Mouse (Mus musculus) midbrain, embryonic 15.5 days (tissue): ENCODE measurements at regions not wholly inside any gene's neighbourhood (a gene's known extent, or its start where the extent isn't known, plus 50 kb on each side); places are given as distances from the start of the nearest gene placed in this dataset.

Source experiments
- ATAC-seq: fragments of 200-750 bp; cut with Nextera tagmentation; replicated peaks from 2 replicates; pipeline ENCODE4 v1.8.0; 2017; ENCODE audit warnings: moderate TSS enrichment
- H3K27ac ChIP-seq: fragments of 300-500 bp; sonication (generic); 2 replicates; pipeline ENCODE4 v1.5.1; 2015; ENCODE audit warnings: mild to moderate bottlenecking, inconsistent platforms
- H3K27me3 ChIP-seq: fragments of 300-500 bp; sonication (generic); replicated peaks from 2 replicates; pipeline ENCODE4 v1.6.1; 2015; ENCODE audit warnings: inconsistent platforms
- H3K36me3 ChIP-seq: fragments of 300-500 bp; sonication (generic); replicated peaks from 2 replicates; pipeline ENCODE4 v1.6.1; 2015; ENCODE audit warnings: inconsistent platforms
- H3K4me1 ChIP-seq: fragments of 300-500 bp; sonication (generic); 2 replicates; pipeline ENCODE4 v1.6.1; 2015; ENCODE audit warnings: inconsistent platforms
- H3K4me2 ChIP-seq: fragments of 300-500 bp; sonication (generic); 2 replicates; pipeline ENCODE4 v1.6.1; 2015; ENCODE audit warnings: inconsistent platforms, mild to moderate bottlenecking, moderate library complexity
- H3K4me3 ChIP-seq: fragments of 300-500 bp; sonication (generic); 2 replicates; pipeline ENCODE4 v1.5.1; 2015; ENCODE audit warnings: mild to moderate bottlenecking, inconsistent platforms
- H3K9ac ChIP-seq: fragments of 300-500 bp; sonication (generic); 2 replicates; pipeline ENCODE4 v1.6.1; 2015; ENCODE audit warnings: mild to moderate bottlenecking, inconsistent platforms
- H3K9me3 ChIP-seq: fragments of 300-500 bp; sonication (generic); 2 replicates; pipeline ENCODE4 v1.6.1; 2016; ENCODE audit warnings: inconsistent platforms
- WGBS: fragments of 180-500 bp; shearing (Covaris S2); methylation state at CpG from one replicate; pipeline ENCODE4 v1.1.7; 2015; ENCODE audit warnings: mixed read lengths; 5-methylcytosine and 5-hydroxymethylcytosine counted together

DNA sequence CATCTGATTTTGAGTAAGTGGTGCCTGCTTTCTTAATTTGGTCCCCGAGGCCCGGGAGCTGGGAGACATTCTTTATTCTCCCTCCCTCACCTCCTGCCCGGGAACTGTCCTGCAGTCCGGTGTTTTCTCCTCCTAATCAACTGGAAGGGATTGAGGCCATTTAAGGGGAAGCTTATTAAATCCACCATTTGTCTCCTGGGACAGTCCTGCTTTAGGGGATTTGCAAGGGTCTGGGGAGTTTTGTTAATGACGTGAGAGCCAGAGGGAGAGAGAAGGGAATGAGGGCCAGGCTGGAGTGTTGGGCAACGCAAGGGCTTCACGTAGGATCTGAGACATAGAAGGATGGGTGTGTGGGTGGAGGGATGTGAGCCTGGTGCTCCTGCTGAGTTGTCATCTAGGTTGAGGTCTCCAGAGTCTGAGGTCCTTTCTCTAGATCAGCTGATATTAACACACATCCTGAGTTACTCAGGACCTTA is 444.6 kb downstream of the Cd83 start:
- Histone ChIP-seq H3K4me1 (peaks cover 40% of the 10 kb centered on the region), H3K9ac (no peak overlapping the region), H3K27ac (no peak overlapping the region), H3K9me3 (no peaks in the 10 kb centered on the region), H3K36me3 (no peaks in the 10 kb centered on the region), H3K27me3 (0 out of 2 replicates have a peak, but pooled peaks cover 3% of the 10 kb centered on the region), H3K4me3 (no peak overlapping the region), H3K4me2 (peak overlapping the region; percentile 8; the same call in 1 of the 2 replicates)
- ATAC-seq, result no peak
- 7% methylated on average over 7 of the region's 7 CpGs for WGBS

DNA sequence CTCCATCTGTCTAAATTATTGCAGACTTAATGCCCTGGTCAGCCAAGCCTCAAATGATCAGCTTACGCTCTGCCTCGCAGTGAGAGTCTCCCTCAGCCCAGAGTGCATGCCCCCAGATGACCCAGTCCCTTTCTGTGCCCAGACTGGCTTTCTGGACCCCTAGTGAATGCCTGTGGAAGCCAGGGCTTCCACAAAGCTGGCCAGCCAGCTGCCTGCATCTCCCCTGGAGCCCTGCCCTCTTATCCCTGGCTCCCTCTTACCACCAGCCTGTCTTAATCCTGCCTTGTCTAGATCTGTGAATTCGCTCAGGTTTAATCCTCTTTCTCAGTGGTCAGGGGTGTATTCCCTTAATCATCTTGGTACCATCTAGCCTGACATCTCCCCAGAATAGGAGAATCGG is 446.8 kb downstream of the Cd83 start:
- Histone ChIP-seq H3K27me3 (peaks cover 12% of the 10 kb centered on the region), H3K9ac (no peak overlapping the region), H3K4me1 (peaks cover 40% of the 10 kb centered on the region), H3K27ac (peak overlapping the region; percentile 16; the same call in 1 of the 2 replicates), H3K36me3 (no peaks in the 10 kb centered on the region), H3K9me3 (no peaks in the 10 kb centered on the region), H3K4me3 (no peak overlapping the region), H3K4me2 (no peak overlapping the region)
- ATAC-seq, result 0 out of 2 replicates have a peak, but pooled peaks have one; percentile 19
- WGBS, result 14% methylated on average over 4 of the region's 4 CpGs

- peak; percentile 70 for ATAC-seq
- Histone ChIP-seq H3K4me1 (peaks cover 40% of the 10 kb centered on the region), H3K36me3 (no peaks in the 10 kb centered on the region), H3K27me3 (peaks cover 11% of the 10 kb centered on the region), H3K9ac (no peak overlapping the region), H3K4me2 (peak overlapping the region; percentile 5; the same call in 1 of the 2 replicates), H3K27ac (peak overlapping the region; percentile 16), H3K9me3 (no peaks in the 10 kb centered on the region), H3K4me3 (no peak overlapping the region)
- WGBS, result 10% methylated on average over 18 of the region's 18 CpGs
Measured at GRCm38 (mm10) chr13:44231868-44232715, 447.5 kb downstream of the Cd83 start.

- ATAC-seq, result no peak
- Histone ChIP-seq H3K27ac (no peak overlapping the region), H3K4me3 (no peak overlapping the region), H3K4me2 (peak overlapping the region; percentile 5; the same call in 1 of the 2 replicates), H3K4me1 (peaks cover 40% of the 10 kb centered on the region), H3K27me3 (peaks cover 9% of the 10 kb centered on the region), H3K9ac (no peak overlapping the region), H3K36me3 (no peaks in the 10 kb centered on the region), H3K9me3 (no peaks in the 10 kb centered on the region)
- WGBS, result 33% methylated on average over 6 of the region's 6 CpGs
Measured at GRCm38 (mm10) chr13:44232716-44233051, 448.1 kb downstream of the Cd83 start.

DNA sequence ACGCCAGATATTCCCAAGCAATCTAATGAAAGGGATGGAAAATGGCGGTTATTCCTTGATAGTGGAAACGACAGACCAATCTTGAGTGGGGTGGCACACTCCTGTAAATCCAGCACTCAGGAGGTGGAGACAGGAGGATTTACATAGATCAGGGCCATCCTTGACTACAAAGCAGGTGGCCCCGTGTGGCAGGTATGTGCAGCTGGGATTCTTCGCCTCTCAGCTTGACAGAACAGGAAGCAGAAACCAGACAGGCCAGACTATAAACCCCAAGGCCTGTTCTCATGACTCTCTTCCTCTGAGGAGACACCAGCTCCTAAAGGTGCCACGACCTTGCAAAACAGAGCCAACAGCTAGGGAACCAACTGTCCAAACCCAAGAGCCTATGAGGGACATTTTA is 449.7 kb downstream of the Cd83 start:
- no peak overlapping the region for H3K9ac ChIP-seq
- H3K9me3 ChIP-seq, result no peaks in the 10 kb centered on the region
- no peak overlapping the region for H3K27ac ChIP-seq
- no peak overlapping the region for H3K4me2 ChIP-seq
- no peak overlapping the region for H3K4me3 ChIP-seq
- H3K36me3 ChIP-seq, result no peaks in the 10 kb centered on the region
- ATAC-seq, result no peak
- WGBS, result 89% methylated on average over 6 of the region's 6 CpGs
- H3K27me3 ChIP-seq, result peaks cover 9% of the 10 kb centered on the region
- H3K4me1 ChIP-seq, result peaks cover 27% of the 10 kb centered on the region

- WGBS, result 77% methylated on average over 5 of the region's 5 CpGs
- Histone ChIP-seq H3K4me1 (peaks cover 22% of the 10 kb centered on the region), H3K9me3 (no peaks in the 10 kb centered on the region), H3K27ac (no peak overlapping the region), H3K4me2 (no peak overlapping the region), H3K4me3 (no peak overlapping the region), H3K27me3 (peaks cover 9% of the 10 kb centered on the region), H3K9ac (no peak overlapping the region), H3K36me3 (no peaks in the 10 kb centered on the region)
- no peak for ATAC-seq
Measured at GRCm38 (mm10) chr13:44235236-44235635, 450.7 kb downstream of the Cd83 start.

DNA sequence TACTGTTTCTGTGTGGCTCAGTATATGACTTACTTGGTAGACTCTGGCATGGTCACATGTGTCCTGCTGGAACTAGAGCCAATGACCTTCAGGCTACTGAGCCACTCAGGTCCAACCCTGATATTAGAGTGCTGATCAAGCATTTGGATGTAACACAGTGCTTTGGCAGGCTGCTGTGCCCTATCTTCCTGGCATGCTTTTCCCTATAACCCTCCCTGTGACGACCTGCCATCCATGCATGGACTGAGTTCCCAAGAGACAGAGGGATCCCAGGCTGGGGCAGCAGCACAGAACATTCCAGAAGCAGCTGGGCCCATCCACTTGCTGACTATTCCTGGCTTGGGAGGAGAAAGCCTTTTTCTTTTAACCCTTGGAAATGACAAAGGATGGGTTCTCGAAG is 451.4 kb downstream of the Cd83 start:
- no peak for ATAC-seq
- H3K36me3 ChIP-seq, result no peaks in the 10 kb centered on the region
- no peak overlapping the region for H3K27ac ChIP-seq
- no peak overlapping the region for H3K4me3 ChIP-seq
- 82% methylated on average over 2 of the region's 2 CpGs for WGBS
- no peaks in the 10 kb centered on the region for H3K9me3 ChIP-seq
- no peak overlapping the region for H3K4me2 ChIP-seq
- no peak overlapping the region for H3K9ac ChIP-seq
- H3K4me1 ChIP-seq, result peaks cover 18% of the 10 kb centered on the region
- peaks cover 9% of the 10 kb centered on the region for H3K27me3 ChIP-seq

- Histone ChIP-seq H3K27ac (0 out of 2 replicates have a peak overlapping the region, but pooled peaks have one; percentile 1), H3K27me3 (peaks cover 9% of the 10 kb centered on the region), H3K4me2 (no peak overlapping the region), H3K9me3 (no peaks in the 10 kb centered on the region), H3K4me3 (no peak overlapping the region), H3K9ac (no peak overlapping the region), H3K4me1 (no peaks in the 10 kb centered on the region), H3K36me3 (no peaks in the 10 kb centered on the region)
- no peak for ATAC-seq
- 46% methylated on average over 11 of the region's 11 CpGs for WGBS
Measured at GRCm38 (mm10) chr13:44238308-44238707, 453.7 kb downstream of the Cd83 start.

DNA sequence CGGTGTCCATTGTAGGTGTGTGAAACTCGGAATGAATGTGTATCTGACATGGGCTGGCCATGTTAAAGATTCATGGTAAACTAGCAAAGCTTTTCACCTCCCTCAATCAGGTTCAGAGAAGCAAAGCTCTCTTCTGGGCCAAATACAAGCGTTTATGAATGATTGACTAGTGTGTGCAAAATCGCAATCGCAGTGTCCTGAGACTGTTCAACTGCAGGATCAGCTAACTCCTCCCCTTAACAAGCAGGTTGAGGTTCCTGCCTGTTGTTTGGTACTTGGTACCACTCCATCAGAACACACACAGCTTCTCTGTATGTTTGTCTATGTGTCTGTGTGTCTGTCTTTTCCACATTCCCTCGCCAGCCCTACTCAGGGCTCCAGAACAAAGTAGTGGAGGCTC is 458.6 kb downstream of the Cd83 start:
- Histone ChIP-seq H3K27me3 (no peaks in the 10 kb centered on the region), H3K9me3 (no peaks in the 10 kb centered on the region), H3K4me1 (peaks cover 7% of the 10 kb centered on the region), H3K36me3 (no peaks in the 10 kb centered on the region), H3K9ac (no peak overlapping the region), H3K4me2 (no peak overlapping the region), H3K27ac (no peak overlapping the region), H3K4me3 (no peak overlapping the region)
- ATAC-seq, result no peak
- WGBS, result 95% methylated on average over 6 of the region's 6 CpGs

- ATAC-seq, result no peak
- no peaks in the 10 kb centered on the region for H3K9me3 ChIP-seq
- no peak overlapping the region for H3K4me3 ChIP-seq
- H3K4me1 ChIP-seq, result peaks cover 10% of the 10 kb centered on the region
- no peaks in the 10 kb centered on the region for H3K36me3 ChIP-seq
- no peak overlapping the region for H3K4me2 ChIP-seq
- no peaks in the 10 kb centered on the region for H3K27me3 ChIP-seq
- 89% methylated on average over 7 of the region's 7 CpGs for WGBS
- H3K27ac ChIP-seq, result no peak overlapping the region
- no peak overlapping the region for H3K9ac ChIP-seq
Measured at GRCm38 (mm10) chr13:44246714-44247251, 462.2 kb downstream of the Cd83 start.

GRCm38 (mm10) chr13:44247861-44248260 is 463.3 kb downstream of the Cd83 start:
- no peak overlapping the region for H3K9ac ChIP-seq
- no peak overlapping the region for H3K4me3 ChIP-seq
- no peaks in the 10 kb centered on the region for H3K9me3 ChIP-seq
- H3K36me3 ChIP-seq, result no peaks in the 10 kb centered on the region
- WGBS, result 82% methylated on average over 11 of the region's 11 CpGs
- no peak for ATAC-seq
- H3K27ac ChIP-seq, result no peak overlapping the region
- no peak overlapping the region for H3K4me2 ChIP-seq
- no peaks in the 10 kb centered on the region for H3K27me3 ChIP-seq
- peaks cover 10% of the 10 kb centered on the region for H3K4me1 ChIP-seq

- ATAC-seq, result no peak
- H3K27ac ChIP-seq, result no peak overlapping the region
- no peaks in the 10 kb centered on the region for H3K27me3 ChIP-seq
- peaks cover 10% of the 10 kb centered on the region for H3K4me1 ChIP-seq
- no peak overlapping the region for H3K4me2 ChIP-seq
- 36% methylated on average over 8 of the region's 8 CpGs for whole genome bisulfite sequencing
- no peak overlapping the region for H3K9ac ChIP-seq
- H3K9me3 ChIP-seq, result no peaks in the 10 kb centered on the region
- no peak overlapping the region for H3K4me3 ChIP-seq
- H3K36me3 ChIP-seq, result no peaks in the 10 kb centered on the region
Measured at GRCm38 (mm10) chr13:44248401-44248800, 463.8 kb downstream of the Cd83 start.

- no peak overlapping the region for H3K27ac ChIP-seq
- ATAC-seq, result no peak
- no peaks in the 10 kb centered on the region for H3K27me3 ChIP-seq
- WGBS, result 93% methylated on average over 2 of the region's 2 CpGs
- no peaks in the 10 kb centered on the region for H3K36me3 ChIP-seq
- H3K4me2 ChIP-seq, result no peak overlapping the region
- H3K4me1 ChIP-seq, result peaks cover 10% of the 10 kb centered on the region
- H3K9me3 ChIP-seq, result no peaks in the 10 kb centered on the region
- no peak overlapping the region for H3K9ac ChIP-seq
- H3K4me3 ChIP-seq, result no peak overlapping the region
Measured at GRCm38 (mm10) chr13:44249119-44249518, 464.5 kb downstream of the Cd83 start.
